Mouse (Mus musculus) liver, postnatal 0 days (tissue): ENCODE data around the gene Olfr157.

ENCODE experiments used
- CTCF ChIP-seq: sonication (generic); IDR thresholded peaks from 2 replicates; pipeline ENCODE4 v1.5.1; 2016; ENCODE audit warnings: antibody characterized with exemption, low read depth
- EP300 ChIP-seq: IDR thresholded peaks from 2 replicates; pipeline ENCODE4 v1.6.1; 2016; ENCODE audit warnings: antibody characterized with exemption, low read depth, mild to moderate bottlenecking

GRCm38 (mm10) chr4:43833752-43834151 is 6.2 kb downstream of the Olfr157 start:
- TF ChIP-seq CTCF (no peak), EP300 (no peak)
